Mouse (Mus musculus): ENCODE measurements around the gene Clstn2. TPM values are rescaled to one million over a fixed set of nuclear protein-coding genes. Genes with fewer than 3 reads are reported as not detected.

The Clstn2 gene
- total and polyA plus RNA-seq, 3 experiments, result not detected

GRCm38 (mm10) chr9:97769331-97769730, 263.6 kb downstream of the Clstn2 start:
- H3K9ac ChIP-seq (ENCODE audit: insufficient read depth, low read depth), result no peak overlapping the region
- no peaks in the 10 kb centered on the region for H3K36me3 ChIP-seq (replicated peaks in 1 of 2; ENCODE audit: control insufficient read depth in 1 of 2, insufficient read depth in 1 of 2, low read length in 1 of 2)
- dilution Hi-C loops (cut with MboI; ENCODE audit: extremely low pct_ligation_motif_present, extremely low pct_unique_long_range_greater_than_20kb, low sequenced_read_pairs), result no loop called here
- TF ChIP-seq JUN (IDR thresholded peaks at IDR 0.05; ENCODE audit: insufficient read depth, low read depth, low read length) (no peak), MAZ (IDR thresholded peaks at IDR 0.05; ENCODE audit: low read depth, low read length) (no peak), NELFE (IDR thresholded peaks at IDR 0.05; ENCODE audit: low read depth, low read length) (no peak), ZMIZ1 (IDR thresholded peaks at IDR 0.05; ENCODE audit: low read depth, low read length) (no peak), MAX (IDR thresholded peaks at IDR 0.05; ENCODE audit: low read length) (no peak), POLR2AphosphoS2 (IDR thresholded peaks at IDR 0.05; ENCODE audit: low read depth, low read length) (no peak)
- no peaks in the 10 kb centered on the region for H3K79me2 ChIP-seq (replicated peaks; ENCODE audit: control insufficient read depth, extremely low read depth, insufficient read depth, poor library complexity, severe bottlenecking)
- H3K27ac ChIP-seq (ENCODE audit: insufficient read depth, low read depth), result no peak overlapping the region
- no peak overlapping the region for H3K4me2 ChIP-seq (ENCODE audit: insufficient read depth, low read depth, poor library complexity, severe bottlenecking)
- H3K4me1 ChIP-seq (ENCODE audit: control insufficient read depth in 1 of 2, insufficient read depth in 2 of 2), result no peaks in the 10 kb centered on the region
- no peak for DNase-seq (ENCODE audit: extremely low read depth)
- H3K9me3 ChIP-seq (replicated peaks; ENCODE audit: low read length), result peaks cover 78% of the 10 kb centered on the region
- H3K4me3 ChIP-seq (replicated peaks in 1 of 3; ENCODE audit: low read depth in 2 of 3, low read length in 2 of 3, poor library complexity in 1 of 3), result no peak overlapping the region
- in situ Hi-C loops (cut with MboI; ENCODE audit: low pct_ligation_motif_present, low pct_unique_long_range_greater_than_20kb, low sequenced_read_pairs), result no loop called here
- no peaks in the 10 kb centered on the region for H3K27me3 ChIP-seq (replicated peaks)

GRCm38 (mm10) chr9:97765251-97765767, 267.7 kb downstream of the Clstn2 start:
- H3K4me3 ChIP-seq (replicated peaks in 1 of 3; ENCODE audit: low read depth in 2 of 3, low read length in 2 of 3, poor library complexity in 1 of 3), result no peak overlapping the region
- dilution Hi-C loops (cut with MboI; ENCODE audit: extremely low pct_ligation_motif_present, extremely low pct_unique_long_range_greater_than_20kb, low sequenced_read_pairs) (no loop called here), in situ Hi-C loops (cut with MboI; ENCODE audit: low pct_ligation_motif_present, low pct_unique_long_range_greater_than_20kb, low sequenced_read_pairs) (no loop called here)
- H3K79me2 ChIP-seq (replicated peaks; ENCODE audit: control insufficient read depth, extremely low read depth, insufficient read depth, poor library complexity, severe bottlenecking), result no peaks in the 10 kb centered on the region
- H3K36me3 ChIP-seq (replicated peaks in 1 of 2; ENCODE audit: control insufficient read depth in 1 of 2, insufficient read depth in 1 of 2, low read length in 1 of 2), result no peaks in the 10 kb centered on the region
- H3K9me3 ChIP-seq (replicated peaks; ENCODE audit: low read length), result peaks cover 76% of the 10 kb centered on the region
- H3K4me1 ChIP-seq (ENCODE audit: control insufficient read depth in 1 of 2, insufficient read depth in 2 of 2), result no peaks in the 10 kb centered on the region
- no peaks in the 10 kb centered on the region for H3K27me3 ChIP-seq (replicated peaks)
- no peak overlapping the region for H3K9ac ChIP-seq (ENCODE audit: insufficient read depth, low read depth)
- DNase-seq (ENCODE audit: extremely low read depth), result no peak
- TF ChIP-seq POLR2AphosphoS2 (IDR thresholded peaks at IDR 0.05; ENCODE audit: low read depth, low read length) (no peak), SIN3A (IDR thresholded peaks at IDR 0.05; ENCODE audit: low read length) (no peak), TBP (conservative IDR thresholded peaks at IDR 0.05; ENCODE audit: low read depth, low read length) (no peak), ETS1 (conservative IDR thresholded peaks at IDR 0.05; ENCODE audit: low read depth, low read length) (no peak), USF1 (IDR thresholded peaks at IDR 0.05; ENCODE audit: low read depth, low read length) (no peak), HCFC1 (IDR thresholded peaks at IDR 0.05; ENCODE audit: low read depth, low read length) (no peak), ZKSCAN1 (IDR thresholded peaks at IDR 0.05; ENCODE audit: borderline replicate concordance, low read depth, low read length) (no peak), USF2 (conservative IDR thresholded peaks at IDR 0.05; ENCODE audit: low read depth, low read length) (no peak), MAX (IDR thresholded peaks at IDR 0.05; ENCODE audit: low read length) (no peak), SMC3 (IDR thresholded peaks at IDR 0.05; ENCODE audit: low read depth, low read length) (no peak), IRF4 (IDR thresholded peaks at IDR 0.05; ENCODE audit: low read depth, low read length) (no peak), CHD2 (IDR thresholded peaks at IDR 0.05; ENCODE audit: low read length) (no peak), NRF1 (IDR thresholded peaks at IDR 0.05; ENCODE audit: low read depth, low read length) (no peak), PAX5 (IDR thresholded peaks at IDR 0.05; ENCODE audit: low read length) (no peak), ZNF384 (IDR thresholded peaks at IDR 0.05; ENCODE audit: low read depth, low read length) (no peak), NELFE (IDR thresholded peaks at IDR 0.05; ENCODE audit: low read depth, low read length) (no peak), KAT2A (IDR thresholded peaks at IDR 0.05; ENCODE audit: insufficient replicate concordance, low read length) (no peak), ZC3H11A (IDR thresholded peaks at IDR 0.05; ENCODE audit: low read depth, low read length) (no peak), CHD1 (IDR thresholded peaks at IDR 0.05; ENCODE audit: low read depth, low read length) (no peak), RCOR1 (conservative IDR thresholded peaks at IDR 0.05; ENCODE audit: low read depth, low read length) (no peak)
- H3K4me2 ChIP-seq (ENCODE audit: insufficient read depth, low read depth, poor library complexity, severe bottlenecking), result no peak overlapping the region
- H3K27ac ChIP-seq (ENCODE audit: insufficient read depth, low read depth), result no peak overlapping the region

All from CH12.LX (cell line).